Mouse (Mus musculus): ENCODE data around the gene Arhgap9.

Arhgap9 gene

DNA sequence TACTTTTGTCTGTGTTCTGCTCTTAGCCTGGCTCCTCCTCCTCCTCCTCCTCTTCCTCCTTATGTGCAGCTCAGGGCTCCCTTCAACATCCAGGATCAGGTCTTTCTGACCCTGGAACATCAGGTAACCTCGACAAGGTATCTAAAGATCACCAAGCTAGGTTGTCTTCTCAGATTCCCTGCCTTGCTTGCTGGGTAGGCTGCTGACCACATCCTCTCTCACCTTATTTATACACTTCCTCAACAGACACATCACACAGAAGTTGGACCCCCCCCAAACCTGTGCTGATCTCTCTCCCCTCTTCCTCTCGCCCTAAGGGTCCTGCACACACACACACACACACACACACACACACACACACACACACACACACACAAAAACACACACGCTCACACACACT lies at the start of gene Arhgap9:
Gene Arhgap9 (plus strand): TSS at position 344 of the 400 bp plus-strand sequence.
- no peak for DNase-seq (ENCODE audit: extremely low read depth, low read depth)

DNA sequence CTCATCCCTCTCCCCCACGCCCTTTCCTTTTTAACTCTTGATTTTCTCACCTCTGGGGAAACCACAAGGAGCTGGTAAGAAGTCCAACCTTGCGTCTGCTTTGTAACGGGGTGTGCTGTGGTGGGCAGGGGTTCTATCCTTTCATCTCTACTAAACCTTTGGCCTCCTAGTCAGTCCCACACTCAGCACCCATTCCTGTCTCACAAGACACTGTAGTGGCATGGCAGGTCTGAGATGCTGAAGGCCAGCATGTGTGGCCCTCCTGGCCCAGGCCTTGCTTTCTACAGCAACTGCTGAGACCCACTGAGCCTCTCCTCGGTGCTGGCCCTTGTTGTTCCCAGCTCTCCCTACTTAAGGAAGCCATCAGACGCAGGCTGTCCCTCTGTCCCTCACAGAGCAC lies 49.4 kb upstream of the Arhgap9 start:
- no peak for DNase-seq (ENCODE audit: extremely low read depth, low read depth)

DNA sequence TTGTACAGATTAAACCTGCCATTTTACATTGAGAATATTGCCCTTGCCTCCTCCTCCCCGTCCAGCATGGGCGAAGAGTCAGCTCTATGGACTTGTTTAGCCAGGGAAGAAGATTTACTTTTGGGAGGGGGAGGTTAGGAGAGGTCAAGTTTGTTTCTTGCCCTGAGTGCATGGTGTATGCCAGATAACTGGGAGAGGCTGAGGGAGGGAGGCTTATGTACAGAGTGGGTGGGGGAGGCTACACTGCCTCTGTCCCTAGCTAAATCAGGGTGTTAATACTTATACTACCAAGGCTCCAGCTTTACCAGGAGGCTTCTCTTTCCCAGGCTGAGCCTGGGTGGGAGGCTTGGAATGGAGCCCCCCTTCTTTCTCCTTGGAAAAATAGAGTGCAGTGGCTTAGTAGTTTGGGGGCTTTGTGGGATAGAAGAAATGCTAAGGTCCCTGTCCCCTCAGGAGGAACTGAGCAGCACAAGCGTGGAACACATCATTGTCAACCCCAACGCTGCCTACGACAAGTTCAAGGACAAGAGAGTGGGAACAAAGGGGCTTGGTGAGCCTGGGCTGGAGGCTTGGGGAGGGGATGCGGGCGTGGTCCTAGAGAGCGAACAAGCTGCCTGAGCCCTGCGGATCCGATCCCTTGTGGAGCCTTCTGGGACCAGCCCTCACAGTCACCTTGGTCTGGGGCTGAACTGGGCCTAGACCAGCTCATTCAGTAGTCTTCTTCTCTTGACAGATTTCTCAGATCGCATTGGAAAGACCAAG lies 47.3 kb upstream of the Arhgap9 start:
- no peak for DNase-seq (ENCODE audit: extremely low read depth, low read depth)

DNA sequence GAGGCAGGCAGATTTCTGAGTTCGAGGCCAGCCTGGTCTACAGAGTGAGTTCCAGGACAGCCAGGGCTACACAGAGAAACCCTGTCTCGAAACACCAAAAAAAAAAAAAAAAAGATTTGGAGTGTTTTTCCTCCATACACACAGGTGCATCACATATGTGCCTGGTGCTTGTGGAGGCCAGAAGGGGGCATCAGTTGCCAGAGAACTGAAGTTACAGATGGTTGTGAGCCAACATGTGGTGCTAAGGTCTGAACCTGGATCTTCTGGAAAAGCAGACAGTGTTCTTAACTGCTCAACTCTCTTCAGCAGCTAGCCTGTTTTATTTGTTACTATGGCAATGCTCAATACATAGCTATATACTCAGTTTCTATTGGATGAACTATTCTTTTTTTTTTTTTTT lies 42.0 kb upstream of the Arhgap9 start:
- no peak for DNase-seq (ENCODE audit: extremely low read depth, low read depth)

DNA sequence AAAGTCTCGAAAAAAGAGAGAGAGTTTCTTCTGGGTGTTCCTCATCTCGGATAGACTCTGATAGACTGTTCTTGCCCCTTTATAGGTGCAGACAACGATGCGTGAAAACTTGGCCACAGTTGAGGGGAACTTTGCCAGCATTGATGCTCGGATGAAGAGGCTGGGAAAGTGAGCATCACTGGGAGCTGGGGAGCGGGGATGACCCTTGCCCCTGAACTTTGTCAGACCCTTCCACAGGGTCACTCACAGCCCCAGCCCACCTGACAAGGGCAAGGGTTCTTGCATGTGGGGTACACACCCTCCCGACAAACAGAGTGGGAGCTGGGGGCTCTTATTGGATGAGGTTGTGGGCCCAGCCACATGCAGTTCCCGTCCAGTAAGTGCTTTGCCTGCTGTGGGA lies 40.4 kb upstream of the Arhgap9 start:
- no peak for DNase-seq (ENCODE audit: extremely low read depth, low read depth)

DNA sequence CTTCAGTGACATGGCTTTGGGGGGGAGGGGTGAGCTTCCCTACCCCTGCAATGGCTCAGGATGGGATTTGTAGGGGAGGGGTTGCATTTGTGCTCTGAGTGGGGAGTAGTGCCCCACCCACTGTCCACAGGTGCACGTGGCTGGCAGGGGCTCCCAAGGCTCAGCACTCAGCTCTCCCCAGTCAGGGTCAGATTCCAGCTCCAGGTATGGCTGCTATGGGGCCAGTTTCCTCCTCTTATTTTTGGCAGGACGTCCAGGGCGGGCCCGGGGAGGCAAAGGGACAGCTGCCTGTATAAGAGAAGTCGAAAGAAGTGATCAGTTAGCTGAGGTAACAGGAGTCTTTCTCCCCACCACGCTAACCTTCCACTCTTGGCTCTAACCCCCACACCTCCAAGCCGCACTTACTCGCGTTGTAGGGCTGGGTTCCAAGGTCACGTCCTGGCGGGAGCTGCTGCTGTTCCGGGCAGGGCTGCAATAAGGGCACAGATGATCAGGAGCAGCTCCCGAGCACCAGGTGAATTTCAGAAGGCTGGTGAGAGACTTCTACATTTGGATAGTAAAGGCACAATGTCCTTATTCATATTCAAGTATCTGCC lies 39.0 kb upstream of the Arhgap9 start:
- no peak for DNase-seq (ENCODE audit: extremely low read depth, low read depth)

DNA sequence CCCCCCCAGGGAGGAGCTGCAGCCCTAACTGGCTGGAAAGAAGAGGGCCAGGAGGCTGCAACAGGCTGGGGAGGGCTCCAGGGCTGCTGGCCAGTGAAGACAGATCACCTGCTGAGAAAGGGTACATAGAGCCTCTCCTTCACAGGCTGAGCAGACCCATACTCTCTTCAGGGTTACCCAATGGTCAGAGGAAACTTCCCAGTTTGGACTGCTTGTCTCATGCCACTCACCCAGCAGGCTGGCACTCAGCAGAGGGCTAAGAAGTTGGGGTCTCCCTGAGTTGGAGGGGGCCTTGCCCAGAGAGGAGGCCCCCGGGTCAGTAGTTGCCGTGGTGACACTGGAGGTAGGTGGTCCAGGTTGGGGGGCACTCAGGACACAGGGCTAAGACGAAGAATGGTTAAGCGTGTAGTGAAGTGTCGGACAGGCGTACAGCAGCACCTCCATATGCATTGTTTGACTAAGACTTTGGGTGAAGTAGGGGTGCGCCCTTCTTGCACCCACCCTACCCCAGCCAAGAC lies 37.6 kb upstream of the Arhgap9 start:
- DNase-seq (ENCODE audit: extremely low read depth, low read depth) = no peak

DNA sequence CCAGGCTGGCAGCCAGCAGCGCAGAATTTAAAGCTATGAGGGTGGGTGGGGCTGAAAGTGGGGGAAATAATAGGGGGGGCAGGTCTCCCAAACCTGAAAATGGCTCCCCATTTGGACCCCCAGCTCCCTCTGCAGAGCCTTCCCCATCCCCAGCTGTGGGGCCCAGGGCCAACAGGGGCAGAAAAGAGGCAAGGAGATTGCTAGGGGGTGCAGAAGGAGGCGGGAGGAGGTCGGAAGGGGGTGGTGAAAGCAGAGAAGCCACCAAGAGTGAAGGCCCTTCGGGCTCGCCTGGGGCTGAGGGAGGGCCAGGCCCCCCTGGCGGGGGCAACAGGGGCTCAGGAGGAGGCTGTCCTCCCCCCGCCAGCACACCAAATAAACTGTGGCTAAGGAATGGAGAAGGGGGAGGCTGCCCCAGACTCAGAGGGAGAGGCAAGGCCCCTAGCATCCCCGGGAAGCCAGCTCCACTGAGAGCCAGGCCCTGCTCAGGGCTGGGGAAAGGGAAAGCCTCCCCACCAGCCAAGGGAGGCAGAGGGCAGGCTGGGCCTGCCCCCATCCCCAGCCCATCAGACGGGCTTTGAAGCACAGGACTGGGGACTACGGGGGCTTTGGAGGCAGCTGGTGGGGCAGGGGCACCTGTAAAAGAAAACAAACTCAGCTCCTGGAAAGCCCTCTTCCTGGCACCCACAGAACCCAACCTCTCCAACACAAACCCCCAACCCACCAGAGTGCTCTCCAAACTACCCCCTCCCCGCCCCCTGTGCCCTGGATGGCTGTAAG lies 36.9 kb upstream of the Arhgap9 start:
- DNase-seq (ENCODE audit: extremely low read depth, low read depth) = no peak

DNA sequence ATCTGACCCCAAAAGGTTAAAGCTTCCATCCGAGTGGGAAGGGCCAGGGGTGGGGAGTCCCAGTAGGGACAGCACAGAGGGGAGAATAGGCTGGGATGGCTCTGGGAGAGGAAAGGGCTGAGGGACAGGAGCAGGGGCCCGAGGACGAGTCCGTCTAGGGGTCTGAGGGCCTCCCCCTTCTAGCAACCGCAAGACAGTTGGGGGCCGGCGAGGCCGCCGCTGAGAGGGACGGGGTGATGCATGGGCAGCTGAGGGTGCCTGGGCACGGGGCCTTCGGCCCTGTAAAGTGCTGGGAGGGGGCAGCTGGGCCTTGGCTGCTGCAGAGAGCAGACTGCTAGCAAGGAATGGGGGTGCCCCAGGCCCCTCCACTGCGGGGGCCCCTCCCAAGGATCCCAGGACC lies 36.1 kb upstream of the Arhgap9 start:
- no peak for DNase-seq (ENCODE audit: extremely low read depth, low read depth)

DNA sequence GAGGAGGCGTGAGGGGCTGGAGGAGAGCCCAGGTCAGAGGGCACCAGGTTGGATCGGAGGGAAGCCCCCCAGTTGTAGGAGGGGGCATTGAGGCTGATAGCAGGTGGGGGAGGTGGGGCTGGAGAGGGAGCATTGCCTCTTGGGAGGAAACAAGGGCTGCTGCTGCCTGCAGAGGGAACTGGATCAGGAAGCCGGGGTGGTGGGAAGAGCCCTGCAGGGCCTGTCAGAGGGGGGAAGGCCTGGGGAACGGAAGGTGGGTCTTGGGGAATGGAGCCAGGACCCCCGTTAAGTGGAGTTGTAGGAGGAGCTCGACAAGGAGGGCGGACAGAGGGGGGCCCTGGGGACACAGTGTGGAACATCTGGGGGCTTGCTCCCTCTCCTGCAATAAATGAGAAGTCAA lies 35.6 kb upstream of the Arhgap9 start:
- no peak for DNase-seq (ENCODE audit: extremely low read depth, low read depth)

DNA sequence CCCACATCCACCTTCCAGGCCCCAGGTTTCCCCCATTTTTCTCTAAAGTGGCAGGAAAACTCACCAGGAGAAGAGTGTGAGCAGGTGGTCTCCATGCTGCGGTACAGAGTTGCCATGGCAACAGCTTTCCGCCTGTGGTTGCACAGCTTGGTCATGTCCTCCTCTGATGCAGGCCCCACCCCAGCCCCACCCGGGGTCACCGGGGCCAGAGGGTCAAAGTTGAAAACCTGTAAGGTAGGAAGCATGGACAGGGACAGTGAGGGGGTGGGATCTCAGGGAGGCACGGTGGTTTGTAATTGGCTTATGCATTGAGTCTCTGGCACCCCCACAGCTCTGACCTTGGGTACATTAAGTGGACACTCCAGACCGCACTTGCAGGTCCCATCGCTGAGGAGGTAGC lies 35.0 kb upstream of the Arhgap9 start:
- DNase-seq (ENCODE audit: extremely low read depth, low read depth) = no peak

DNA sequence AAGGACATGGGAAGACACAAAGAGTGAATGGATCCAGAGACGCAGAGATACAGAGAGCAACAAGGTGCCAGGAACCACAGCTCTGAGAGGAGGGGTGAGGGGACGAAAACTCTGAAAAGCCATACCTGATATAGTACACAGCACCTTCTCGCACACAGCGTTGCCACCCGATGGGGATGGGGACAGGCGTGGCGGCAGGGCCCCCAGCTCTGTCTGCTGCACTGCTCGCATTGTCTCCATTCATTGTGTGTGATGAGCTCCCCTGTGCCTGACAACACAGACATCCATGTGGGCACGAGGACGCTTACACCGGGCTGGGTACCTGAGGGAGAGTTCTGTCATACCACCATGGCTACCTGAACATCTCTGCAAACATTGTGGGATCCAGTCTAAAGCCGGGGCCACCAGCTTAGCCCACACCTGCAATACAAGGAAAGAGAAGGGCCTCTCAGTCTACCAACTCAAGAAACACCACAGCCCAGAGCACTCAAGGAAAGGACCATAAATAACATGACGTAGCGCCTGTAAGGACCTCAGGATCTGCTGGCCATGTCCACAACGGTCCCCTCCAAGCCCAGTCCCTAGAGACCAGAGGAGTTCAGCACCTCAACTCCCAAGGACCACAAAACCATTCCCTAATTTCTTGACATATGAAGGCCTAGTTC lies 34.4 kb upstream of the Arhgap9 start:
- no peak for DNase-seq (ENCODE audit: extremely low read depth, low read depth)

DNA sequence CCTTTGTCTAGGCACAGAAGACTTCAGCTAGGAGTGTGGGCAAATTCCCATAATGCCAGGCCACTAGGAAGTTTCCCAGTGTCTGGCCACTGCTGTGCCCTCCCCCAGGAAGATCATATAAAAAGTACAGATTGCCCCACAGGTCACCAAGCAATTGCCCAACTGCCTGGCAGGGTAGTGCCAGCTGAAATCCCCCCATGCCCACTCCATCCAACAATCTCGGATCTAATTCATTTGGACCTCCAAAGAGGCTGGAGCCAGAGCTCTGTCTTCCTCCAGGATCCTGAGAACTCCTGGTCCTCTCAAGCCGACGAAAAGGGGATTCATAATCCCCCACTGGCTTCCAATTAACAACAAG lies 33.8 kb upstream of the Arhgap9 start:
- no peak for DNase-seq (ENCODE audit: extremely low read depth, low read depth)

DNA sequence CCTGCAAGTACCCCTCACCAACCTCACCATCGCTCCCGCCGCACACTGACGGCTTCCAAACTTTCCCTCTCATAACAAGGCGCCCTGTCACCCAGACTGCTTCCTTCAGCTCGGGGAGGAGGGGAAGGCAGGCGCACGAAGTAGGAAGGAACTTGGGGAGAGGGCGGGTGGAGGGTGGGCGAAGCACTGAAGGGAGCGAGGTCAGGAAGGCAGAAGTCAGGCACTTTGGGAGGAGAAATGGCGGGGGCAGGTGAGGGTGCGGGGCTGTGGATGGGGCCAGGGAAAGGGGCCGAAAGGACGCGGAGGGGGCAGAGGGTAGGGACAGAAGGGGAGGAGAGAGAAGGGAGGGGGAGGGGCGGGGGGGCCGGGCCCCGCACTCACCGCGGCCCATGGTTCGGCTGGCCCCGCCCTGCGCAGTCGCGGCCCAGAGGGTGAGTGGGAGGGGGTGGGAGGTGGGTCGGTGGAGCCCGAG lies 33.4 kb upstream of the Arhgap9 start:
- no peak for DNase-seq (ENCODE audit: extremely low read depth, low read depth)

DNA sequence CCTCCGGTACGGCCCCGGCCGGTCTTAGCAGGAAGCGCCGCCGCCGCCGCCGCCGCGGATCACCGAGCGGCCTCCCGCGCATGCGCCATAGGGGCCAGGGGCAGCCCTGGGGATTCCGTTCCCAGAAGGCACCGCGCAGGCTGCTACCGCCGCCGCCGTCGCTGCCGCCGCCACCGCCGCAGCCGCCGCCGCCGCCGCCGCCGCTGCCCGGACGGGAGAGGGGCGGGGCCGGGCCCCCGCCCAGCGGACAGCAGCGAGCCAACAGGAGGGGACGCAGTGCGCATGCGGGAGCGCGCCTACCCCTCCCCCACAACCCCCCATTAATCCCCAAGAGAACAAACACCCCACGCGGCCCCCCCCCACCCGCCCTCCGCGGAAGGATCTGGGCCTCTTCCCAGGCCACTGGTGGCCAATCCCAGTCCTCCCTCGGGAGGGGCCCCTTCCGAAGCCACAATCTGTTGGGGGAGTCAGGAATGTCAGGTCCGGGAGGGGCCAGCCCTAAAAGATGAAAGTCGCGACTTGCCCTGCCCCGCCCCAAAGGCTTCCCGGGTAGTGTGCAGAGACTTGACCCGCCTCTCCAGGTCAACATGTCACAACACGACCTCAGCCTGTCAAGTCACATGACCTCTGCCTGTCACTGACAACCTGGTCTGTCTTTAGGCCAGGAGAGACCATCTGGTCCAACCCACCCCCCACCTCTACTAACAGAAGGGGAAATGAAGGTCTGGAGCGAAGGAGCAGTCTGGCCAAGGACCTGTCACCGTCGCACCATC lies 32.8 kb upstream of the Arhgap9 start, which contains the start of gene Mbd6:
Gene Mbd6 (minus strand): TSS at position 219 of the 773 bp plus-strand sequence.
- peak; percentile 78 for DNase-seq (ENCODE audit: extremely low read depth, low read depth)

DNA sequence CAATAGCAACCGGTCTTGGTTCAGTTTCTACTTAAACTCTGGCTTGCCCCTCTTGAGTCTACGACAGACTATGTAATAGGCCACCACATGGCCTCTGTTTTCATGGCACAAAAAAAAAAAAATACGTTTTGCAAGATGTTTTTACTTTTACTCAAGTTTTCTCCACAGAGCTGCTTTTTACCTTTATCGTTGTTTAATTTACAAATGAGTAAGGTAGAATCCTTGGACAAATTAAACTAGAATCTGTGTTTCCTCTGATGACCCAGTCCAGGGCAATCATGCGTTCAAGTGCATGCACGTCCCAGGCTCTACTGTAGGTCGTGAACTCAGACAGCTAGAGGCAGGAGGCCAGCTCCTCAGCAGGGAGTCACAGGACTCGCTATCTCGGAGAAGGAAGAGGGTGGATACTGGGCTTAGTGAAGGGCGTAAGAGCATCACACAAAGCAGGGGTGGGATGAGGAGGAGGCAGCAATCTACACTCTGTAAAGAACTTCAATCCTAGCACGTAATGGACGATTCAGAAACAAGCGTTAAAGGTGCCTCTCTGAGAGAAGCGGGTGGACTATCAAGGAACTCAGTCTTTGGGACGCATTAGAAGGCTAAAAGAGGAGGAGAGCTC lies 32.1 kb upstream of the Arhgap9 start:
- peak; percentile 74 for DNase-seq (ENCODE audit: extremely low read depth, low read depth)

DNA sequence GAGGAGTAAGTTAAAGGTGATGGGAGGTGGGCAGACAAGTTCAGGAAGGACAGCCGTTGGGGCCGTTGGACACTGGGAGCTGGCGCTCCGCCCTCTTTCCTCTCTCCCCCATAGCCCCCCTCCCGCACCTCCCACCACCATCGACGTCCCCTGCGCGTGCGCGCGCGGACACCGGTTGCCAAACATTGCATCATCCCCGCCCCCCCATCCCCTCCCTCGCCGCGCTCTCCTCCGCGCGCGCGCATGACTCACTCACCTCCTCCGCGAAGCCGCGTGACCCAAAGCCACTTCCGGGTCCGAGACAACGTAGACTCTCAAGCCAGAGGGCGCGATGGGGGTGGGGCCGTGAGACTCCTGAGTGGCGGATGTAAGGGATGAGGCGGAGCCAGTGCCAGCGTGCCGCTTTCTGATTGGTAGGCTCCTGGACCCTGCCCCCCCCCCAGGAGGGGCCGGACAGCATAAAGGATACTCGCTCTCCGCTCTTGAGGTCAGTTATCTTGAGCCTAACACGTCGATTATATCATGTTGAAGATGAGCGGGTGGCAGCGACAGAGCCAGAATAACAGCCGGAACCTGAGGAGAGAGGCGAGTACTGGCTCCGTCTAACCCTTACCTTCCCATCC lies 31.3 kb upstream of the Arhgap9 start:
- DNase-seq (ENCODE audit: extremely low read depth, low read depth) = peak; percentile 98

DNA sequence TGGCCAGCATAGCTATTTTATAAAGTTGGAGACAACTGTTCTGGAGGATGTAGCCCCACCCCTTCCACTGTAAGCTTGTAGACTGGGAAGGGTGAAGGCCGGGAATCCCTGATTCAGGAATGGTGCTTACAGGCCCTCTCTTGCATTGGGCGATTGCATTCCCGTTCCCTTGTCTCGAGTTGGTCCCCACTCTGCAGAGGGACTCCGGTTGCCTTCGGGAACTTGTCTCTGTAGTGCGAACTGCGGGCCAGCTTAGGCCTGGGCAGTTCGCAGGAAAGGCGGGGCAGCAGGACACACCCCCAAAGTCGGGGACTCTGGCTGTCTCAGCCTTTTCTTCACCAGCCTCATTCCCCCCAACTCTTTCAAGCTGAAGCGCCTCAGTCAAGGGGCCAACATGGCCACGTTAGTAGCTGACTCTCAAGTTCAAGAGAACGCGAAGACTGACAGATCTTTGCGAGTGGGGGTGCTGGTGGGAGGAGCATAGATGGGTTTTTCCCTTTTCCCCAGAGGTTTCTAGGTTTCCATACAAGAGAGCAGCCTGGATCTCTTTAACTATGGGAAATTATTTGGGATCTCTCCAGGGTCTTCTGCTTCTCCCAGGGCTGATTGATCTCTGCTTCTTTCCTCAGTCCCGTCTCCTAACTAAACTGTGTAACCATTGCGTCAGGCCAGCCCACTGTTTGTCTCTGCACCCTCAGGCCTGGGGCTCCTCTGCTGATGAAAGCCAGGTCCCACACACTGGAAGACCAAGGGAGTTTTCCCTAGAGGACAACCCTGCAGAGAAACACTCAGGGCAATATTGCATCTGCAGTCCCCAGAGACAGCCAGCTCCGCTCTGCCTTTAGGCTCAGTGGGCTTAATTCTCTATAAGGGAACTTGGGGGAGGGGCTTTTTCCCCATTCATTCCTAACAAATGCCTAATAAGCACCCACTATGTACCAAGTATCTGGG lies 30.6 kb upstream of the Arhgap9 start:
- no peak for DNase-seq (ENCODE audit: extremely low read depth, low read depth)
